Mouse (Mus musculus): ENCODE data around the gene Hes2.

The Hes2 gene

DNA sequence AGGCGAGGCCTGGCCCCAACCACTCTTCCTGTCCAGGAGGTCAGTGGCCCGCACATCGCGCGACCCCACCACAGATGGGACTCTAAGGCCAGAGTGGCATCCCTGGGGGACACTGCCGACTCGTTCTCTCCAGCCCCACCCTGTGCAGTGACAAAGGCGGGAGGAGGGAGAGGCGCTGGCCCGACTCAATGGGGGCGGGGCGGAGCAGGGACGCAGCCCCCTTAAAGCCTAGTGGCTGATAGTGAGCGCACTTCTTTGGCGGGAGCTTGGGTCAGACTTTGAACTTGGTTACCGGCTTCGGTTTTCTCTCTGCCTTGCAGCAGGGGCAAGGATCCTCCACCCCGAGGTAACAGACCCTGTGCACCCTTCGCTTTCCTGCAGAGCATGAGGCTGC, 615 bp downstream of the Hes2 start:
- no peak for DNase-seq (ENCODE audit: low spot score)

DNA sequence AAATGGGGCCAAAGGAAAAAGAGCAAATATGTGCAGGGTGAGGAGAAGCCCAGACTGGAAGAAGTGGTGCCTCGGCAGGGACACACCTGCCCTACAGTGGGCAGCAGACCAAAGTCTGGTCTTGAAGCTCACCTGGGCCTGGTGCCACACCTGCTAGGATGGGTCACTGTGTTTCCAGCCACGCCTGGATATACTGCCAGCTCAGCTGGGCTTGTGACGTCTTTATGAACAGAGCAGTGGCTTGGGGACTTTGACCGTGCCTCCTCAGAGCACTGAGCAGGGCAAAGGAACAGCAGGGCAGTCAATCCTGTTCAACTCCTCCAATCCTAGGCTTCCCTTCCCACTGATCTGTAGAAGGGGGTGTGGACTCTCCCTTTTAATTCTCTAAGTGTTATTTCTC, 2.1 kb downstream of the Hes2 start:
- DNase-seq (ENCODE audit: low spot score): no peak

DNA sequence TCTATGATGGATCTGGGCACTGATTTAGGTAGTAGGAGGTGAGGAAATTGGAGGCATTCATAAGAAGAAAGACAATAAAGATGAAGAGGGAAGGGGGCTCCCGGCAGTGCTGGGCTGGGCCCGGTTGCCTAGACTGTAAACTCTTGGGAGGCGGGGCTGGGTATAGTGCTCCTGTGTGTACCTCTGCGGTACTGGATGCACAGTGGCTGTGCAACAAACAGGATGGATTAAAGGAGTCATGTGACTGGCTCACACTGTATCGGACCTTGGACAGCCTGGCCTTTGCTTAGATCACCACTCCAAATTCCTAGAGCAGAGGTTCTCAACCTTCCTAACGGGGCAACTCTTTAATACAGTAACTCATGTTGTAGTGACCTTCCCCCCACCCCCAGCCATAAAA, 2.9 kb downstream of the Hes2 start:
- DNase-seq (ENCODE audit: low spot score): no peak

DNA sequence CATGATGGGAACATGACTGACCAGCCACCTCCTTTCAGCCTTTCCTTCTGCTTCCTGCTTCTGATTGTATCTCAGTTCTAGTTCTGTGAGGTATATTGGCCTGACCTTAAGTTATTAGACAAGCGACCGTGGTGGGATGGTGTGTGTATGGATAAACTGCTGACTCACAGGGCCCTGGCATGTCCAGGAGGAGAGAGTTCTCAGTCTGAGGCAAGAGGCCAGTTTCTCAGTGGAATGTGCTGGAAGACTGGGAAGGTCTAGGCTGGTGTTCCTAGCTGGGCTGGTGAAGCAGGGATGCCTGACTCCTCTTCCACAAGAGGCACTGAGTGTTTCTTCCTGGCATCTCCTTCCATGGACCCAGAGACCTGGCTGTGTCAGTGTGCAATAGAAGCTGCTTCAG, 4.1 kb downstream of the Hes2 start:
- no peak for DNase-seq (ENCODE audit: low spot score)

DNA sequence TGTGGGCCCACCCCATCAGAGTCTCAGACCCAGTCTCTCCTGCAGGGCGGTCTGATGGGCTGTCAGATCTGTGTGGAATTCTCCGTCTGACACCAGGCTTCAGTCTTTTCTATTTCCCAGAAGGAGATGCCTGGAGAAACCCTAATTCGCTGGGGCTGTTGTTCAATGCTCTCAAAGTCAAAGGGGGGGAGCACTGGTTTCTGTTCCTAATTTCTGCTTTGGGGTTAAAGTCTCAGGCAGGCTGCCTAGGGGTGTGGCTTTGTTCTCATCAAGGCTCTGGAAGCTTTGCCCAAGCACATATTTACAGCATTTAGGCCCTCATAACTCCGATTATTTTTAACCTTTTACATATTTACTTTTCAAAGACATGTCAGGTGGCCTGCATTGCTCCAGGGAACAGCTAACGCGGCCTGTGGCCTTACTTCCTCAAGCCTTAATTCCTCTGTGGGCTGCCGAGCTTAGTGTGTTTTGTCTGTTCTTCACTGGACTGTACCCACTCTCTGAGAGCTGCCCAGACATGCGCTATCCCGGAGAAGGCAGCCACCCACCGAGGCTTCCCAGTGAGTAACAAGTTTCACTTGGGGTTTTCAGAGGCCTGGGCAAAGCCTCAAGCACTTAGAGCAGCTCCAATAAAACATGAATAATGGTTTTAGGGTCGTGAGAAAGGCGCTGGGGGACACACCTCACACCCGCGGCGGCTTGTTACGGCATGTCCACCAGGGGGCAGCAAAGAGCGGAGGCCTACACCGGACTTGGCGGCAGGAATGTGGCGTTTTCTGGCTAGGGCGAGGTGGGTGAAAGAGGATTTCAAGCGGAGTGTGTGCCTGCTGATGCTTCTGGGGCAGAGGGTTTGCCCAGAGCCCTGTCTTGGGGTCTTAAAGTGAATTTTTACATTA, 6.6 kb downstream of the Hes2 start:
- DNase-seq (ENCODE audit: low spot score): peak; percentile 76

DNA sequence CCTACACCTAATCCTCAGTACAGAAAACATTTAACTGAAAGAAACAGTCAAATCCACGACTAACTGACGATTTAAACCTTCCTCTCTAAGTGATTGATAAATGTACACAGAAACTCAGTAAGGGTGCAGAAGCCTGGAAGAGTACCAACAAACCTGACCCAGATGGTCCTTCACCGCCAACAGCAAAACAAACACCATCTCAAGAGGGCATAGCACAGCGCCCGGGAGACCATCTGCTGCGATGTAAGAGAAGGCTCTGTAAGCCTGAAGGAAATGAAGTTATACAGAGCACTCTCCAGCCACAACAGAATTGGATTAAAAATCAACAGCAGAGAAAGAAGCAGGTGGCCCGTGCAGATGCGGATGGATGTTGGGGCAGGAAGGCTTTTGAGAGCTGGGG, 9.4 kb downstream of the Hes2 start:
- DNase-seq (ENCODE audit: low spot score): no peak

DNA sequence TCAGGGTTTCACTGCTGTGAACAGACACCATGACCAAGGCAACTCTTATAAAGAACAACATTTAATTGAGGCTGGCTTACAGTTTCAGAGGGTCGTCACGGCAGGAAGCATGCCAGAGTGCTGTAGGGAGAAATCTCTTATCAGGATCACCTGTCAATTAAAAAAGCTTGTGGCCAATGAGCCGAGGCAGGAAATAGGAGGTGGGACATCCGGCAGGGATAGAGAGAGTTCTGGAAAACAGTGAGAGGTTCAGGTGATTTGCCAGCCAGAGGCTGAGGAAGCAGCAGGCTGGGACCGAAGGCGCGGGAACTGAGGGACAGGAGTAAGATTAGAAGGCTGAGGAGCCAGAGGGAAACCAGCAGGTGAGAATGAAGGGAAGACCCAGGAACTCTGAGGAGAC, 10.4 kb downstream of the Hes2 start:
- no peak for DNase-seq (ENCODE audit: low spot score)

DNA sequence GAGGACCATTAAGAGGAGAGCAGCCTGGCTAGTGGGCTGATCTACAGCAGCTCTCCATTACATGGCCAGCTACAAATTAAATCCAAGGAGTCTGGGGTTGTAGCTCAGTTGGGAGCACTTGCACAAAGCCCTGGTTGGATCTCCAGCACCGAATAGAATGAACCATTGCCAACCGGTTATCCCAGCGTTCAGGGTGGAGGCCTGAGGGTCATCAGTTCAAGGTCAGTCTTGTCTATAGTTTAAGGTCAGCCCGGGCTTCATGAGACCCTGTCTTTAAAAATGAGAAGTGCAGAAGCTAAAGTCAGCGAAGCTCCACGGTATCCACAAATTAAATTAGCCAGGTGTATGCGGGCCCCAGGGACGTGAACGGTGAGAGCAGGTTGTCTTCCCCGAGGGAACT, 11.6 kb downstream of the Hes2 start:
- no peak for DNase-seq (ENCODE audit: low spot score)

DNA sequence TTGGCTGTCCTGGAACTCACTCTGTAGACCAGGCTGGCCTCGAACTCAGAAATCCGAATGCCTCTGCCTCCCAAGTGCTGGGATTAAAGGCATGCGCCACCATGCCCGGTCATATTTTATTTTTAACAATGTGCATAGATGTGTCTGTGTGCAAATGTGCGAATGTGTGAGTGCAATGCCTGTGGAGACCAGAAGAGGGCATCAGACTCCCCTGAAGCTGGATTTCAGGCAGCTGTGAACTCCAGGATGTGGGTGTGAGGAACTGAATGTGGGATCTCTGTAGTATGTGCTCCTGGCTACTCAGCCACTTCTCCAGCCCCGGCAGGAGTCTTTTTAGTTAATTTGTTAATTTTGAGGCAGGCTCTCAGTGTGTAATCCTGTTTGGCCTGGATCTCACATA, 12.9 kb downstream of the Hes2 start:
- no peak for DNase-seq (ENCODE audit: low spot score)

DNA sequence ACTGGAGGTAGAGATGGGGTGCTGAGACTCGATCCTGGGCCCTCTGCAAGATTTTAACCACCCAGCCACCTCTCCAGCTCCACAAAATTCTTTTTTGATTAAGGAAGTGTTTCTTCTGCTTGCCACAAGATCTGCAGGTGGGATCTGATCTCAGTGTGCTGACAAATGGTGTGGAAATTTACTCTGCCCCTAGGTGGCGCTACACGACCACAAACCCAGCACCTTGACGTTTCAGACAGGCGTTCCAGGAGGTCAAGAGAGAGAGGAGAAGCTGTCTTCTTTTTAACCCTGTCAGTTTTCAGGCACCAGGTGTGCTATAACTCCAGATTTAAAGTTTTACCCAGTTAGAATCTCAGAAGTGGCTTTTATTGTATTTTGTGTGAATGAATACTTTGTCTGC, 14.4 kb downstream of the Hes2 start:
- peak; percentile 76 for DNase-seq (ENCODE audit: low spot score)

DNA sequence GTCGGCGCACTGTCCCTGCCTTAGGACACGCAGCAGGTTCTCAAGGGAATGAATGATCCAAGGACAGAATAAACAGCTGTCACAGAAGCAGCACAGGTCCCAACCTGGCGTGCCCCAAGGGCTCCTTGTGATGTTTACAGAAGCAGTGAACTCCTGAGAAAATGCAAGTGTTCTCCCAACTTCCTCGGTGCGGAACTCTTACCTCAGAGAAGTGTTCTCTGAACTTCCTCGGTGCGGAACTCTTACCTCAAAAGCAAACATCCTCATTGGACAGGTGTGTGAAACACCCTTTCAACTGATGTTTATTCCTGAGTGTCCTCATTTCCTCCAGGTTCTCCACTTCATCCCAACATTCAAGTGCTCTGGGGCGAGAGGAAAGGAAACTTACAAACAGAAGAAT, 15.3 kb downstream of the Hes2 start:
- DNase-seq (ENCODE audit: low spot score): no peak

DNA sequence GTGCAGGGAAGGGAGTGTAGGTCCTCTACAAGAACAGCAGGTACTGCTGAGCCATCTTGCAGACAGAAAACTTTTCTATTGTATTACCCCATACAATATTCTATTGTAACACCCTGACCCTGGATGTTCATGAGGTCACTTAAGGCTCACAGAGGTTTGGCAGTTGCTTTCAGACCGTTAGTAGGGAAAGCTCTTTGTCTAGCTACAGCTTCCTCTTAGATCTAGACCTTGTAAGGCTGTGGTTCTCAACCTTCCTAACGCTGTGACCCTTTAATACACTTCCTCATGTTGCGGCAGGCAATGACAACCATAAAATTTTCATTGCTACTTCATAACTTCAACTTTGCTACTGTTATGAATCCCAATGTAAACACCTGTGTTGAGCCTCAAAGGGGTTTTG, 18.0 kb downstream of the Hes2 start:
- no peak for DNase-seq (ENCODE audit: low spot score)

DNA sequence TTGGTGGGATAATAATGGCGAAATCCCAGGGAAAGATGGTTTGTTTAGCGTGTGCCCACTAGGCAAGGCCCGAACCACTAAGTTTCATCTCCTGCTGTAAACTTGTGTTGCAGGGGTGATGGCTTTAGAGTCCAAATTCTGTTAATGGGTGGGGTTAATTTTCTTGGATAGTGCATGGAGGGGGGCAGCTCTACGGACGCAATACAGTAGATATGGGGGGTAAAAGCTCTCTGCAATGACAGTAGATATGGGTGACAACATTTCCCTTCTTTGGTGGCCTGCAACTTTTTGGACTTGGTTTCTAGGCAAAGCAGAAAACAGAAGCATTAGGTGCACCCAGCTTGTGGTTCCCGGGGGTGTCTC, 18.5 kb downstream of the Hes2 start:
- DNase-seq (ENCODE audit: low spot score): no peak

DNA sequence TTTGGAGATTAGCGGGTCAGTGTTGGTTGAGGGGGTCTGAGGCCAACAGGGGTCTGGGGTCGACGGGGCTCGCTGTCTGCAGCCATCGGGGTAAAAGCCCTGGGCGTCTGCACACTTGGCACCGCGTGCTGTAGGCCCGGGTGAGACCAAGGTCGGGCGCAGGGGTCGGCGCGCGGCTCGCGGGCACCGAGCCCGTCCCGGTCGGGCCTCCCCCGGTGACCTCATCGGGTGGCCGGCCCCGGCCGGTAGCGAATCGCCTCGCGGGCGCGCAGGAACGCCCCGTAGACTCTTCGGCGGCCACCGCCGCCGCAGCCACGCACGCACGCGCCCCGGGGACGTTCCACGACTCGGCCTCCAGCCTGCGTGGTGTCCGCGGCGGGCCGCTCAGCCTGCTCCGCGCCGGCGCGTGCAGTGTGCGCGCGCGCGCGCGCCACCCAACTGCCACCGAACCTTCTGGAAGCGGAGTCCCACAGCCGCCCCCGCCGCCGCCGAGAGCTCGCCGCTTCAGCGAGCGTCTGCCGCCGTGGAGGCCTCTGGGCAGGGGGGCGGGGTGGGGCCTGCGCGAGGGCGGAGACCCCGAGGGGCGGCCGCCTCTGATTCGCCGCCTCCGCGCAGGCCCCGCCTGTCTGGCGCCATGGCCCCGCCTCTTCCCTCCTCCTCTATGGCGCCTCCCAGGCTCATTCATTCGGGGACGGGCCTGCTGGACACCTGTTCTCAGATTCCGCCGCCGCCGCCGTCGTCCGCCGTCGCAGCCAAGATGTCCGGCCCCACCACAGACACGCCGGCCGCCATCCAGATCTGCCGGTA, 19.1 kb downstream of the Hes2 start, which contains the start of gene Acot7:
Gene Acot7 (plus strand): TSS at position 598 of the 807 bp plus-strand sequence.
- peak; percentile 80 for DNase-seq (ENCODE audit: low spot score)

DNA sequence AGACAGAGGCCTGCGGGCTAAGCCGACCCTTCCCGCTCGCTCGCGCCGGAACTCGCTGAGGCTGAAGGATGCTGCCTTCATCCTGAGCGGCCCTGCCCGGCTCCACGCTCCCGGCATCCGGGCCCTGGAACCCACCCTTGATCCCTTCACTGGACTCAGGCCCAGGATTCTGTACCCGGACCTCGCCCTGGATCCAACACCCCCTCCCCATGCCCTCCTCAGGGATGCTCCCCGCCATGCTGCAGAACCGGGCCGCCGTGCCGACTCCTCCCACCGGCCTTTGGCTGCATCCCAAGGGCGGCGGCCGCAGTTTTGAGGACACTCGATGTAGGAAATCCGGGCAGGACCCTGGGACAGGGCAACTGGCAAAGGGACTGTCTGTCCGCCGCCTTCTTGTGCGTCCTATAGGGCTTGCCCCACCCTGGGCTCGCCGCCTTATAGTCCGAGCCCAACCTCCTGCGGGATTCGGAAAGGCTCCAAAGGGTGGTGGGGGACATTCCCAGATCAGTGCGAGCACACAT, 19.7 kb downstream of the Hes2 start:
- no peak for DNase-seq (ENCODE audit: low spot score)

DNA sequence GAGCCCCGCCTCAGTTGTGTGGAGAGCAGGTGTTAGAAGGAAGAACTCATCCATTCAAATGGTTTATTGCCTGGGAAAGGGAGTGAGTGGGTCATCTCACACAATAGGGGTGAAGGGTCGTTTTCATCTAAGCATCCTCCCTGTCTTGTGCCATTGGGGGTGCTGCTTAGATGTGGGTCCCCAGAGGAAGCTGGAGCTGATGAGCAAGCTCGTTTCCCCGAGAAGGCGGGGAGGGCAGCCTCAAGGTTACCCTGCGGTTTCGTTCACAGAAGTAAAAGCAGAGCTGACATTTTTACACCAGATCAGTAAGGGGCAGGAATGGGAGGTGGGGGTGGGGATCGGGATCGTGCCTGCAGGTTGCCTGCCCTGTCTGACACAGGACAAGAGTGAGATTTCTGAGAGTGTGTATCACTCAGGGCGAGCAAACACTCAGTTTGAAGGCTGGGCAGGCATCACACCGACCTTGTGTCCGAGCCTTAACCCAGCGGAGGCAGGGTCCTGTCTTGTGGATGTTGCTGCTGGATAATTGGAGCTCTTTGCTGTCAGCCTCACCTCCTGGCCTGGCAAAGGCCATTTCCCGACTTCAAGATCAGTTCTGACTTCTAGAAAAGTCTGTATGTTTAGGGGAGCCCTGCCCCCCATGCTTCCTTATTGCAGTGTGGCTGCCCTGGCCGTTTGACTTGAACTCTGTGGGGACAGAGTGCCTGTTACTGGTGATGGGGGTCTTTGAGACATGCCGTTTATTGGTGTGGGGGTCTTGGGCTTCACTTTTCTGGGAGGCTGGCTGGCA, 20.4 kb downstream of the Hes2 start:
- no peak for DNase-seq (ENCODE audit: low spot score)

DNA sequence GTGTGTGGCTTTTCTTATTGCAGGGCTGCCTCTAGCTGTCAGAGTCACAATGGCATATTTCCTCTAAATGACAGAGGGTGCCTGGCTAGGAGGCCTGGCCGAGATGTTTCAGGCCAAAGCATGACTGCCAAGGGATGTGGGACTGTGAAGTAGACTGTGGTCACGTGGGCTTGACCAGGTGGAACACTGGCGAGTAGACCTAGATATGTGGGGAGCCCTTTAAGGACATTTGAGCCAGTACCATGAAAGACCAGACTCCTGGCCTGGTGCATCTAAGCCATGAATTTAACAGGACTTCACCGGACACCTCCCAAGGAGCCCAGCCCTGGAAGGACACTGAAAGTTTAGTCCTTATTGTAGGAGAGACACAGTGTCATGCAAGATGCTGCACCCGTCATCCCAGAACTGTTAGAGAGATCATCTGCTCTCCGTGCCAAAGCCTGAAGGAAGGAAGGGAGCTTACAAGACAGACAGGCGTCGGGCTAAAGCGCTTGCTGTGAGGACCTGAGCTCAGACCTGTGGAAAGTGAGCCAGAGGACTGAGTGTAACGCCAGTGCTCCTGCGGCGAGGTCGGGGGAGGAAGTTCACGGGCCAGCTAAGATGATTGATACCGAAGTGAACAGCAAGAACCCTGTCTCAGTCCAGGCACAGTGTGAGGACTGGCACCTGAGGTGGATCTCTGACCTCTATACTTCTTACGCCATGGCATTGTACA, 21.4 kb downstream of the Hes2 start:
- no peak for DNase-seq (ENCODE audit: low spot score)

DNA sequence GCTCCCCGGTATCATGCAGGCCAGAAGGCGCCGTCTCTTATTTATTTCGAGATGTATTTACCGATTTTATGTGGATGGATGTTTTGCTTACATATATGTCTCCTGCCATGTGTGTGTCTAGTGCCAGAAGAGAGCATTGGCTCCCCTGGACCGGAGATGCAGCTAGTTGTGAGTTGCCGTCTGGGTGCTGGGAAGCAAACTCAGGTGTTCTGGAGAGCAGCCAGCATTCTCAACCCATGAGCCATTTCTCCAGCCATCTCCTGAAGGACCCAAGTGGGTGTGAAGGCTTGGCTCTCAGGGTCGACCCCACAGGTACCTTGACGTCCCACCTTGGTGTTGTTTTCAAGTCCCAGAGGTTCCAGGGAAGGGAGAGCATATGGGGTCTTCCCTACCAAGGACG, 23.5 kb downstream of the Hes2 start:
- DNase-seq (ENCODE audit: low spot score): no peak

DNA sequence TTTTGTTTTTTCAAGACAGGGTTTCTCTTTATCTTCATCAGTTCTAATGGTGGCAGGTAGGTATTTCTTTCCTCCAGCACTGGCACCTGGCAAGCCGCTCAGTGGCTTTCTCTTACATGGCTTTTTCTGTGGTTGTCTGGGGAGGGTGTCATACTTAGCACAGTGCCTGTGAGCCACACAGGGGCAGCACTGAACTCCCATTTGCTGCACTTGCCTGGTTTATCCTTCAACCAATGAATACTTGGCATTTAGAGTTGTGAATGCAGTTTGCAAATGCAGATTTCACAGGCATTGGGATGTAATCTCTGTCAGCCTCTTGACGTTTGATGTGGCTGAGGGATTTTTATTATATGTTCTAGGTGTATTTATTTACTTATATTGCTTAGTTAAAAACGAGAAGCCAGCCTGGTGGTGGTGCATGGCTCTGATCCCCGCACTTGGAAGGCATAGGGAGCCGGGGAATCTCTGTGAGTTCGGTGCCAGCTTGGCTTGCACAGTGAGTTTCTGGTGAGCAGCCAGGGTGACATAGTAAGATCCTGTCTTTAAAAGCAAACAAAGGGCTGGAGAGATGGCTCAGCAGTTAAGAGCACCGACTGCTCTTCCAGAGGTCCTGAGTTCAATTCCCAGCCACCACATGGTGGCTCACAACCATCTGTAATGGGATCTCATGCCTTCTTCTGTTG, 25.8 kb downstream of the Hes2 start:
- DNase-seq (ENCODE audit: low spot score): no peak

DNA sequence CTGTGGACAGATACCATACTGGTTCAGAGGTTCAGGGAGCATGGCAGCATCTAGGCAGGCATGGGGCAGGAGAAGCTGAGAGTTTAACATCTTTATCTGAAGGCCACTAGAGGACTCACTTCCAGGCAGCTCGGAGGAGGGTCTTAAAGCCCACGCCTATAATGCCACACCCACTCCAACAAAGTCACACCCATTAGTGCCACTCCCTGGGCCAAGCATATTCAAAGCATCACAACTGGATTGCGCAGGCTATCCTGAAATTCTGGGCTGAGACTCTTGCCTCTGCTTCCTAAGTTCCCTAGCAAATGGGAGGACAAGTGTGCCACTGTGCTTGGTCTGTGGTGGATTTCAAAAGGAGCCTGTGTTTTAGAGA, 26.5 kb downstream of the Hes2 start:
- DNase-seq (ENCODE audit: low spot score): no peak

DNA sequence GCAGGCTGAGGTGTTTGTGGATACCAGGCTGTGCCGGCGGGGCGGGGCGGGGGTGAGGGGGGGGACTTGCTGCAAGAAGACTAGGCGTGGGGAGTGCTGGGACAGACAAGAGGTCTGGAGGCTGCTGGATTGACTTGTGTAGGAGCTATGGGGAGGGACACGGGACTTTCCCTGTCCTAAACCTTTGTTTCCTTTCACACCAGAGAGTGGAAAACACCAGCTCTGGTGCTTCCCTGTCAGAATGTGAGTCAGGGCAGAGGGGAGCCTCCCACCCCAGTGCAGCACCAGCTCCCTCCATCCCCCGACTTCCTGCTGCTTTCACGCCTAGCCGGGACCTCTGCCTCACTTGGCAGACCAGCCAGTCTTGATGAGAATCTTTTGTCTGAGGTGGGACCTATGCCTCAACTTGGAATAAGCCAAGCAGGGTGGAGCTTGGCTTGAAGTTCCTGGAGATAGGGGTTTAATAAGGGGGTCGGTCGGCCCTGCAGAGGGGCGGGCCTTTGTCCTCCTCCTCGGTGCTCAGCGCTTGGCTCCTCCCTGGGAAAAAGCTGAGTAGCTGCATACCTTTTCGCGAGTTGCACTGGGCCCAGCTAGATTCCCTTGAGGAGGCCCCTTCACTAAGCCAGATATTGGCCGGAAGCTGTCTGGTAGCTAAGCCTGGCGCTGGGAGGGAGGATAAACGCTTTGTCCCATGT, 27.0 kb downstream of the Hes2 start:
- peak; percentile 27 for DNase-seq (ENCODE audit: low spot score)

All from ovary, postnatal 14 days (tissue).